Mouse (Mus musculus): ENCODE measurements around the gene Igsf6. TPM values are rescaled to one million over a fixed set of nuclear protein-coding genes. Genes with fewer than 3 reads are reported as not detected.

The Igsf6 gene
- polyA plus RNA-seq (2012; rRNA removed) = 1.5 and 2.7 TPM in 2 replicates

DNA sequence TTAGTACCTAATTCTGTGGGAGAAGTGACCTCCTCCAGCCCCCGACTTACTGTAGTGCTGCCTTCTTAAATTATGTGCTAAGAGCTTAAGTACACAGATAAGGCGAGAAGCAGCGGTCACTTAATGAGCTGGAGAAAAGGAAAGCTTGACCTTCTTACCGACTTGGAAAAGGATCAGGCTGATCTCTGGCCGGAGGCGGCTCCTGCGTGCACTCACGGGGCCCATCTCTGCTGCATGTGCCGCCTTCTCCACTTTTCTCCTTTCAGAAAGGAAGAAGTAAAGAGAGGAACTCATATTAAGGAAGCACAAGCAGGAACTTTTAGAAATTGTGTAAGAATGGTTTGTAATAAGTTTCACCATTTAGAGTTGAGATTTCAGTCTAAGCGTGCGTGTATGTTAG lies at the start of gene Igsf6:
TSS of gene Igsf6 (minus strand) at position 292 of the 400 bp plus-strand sequence.
- H3K4me1 ChIP-seq (ENCODE audit: control insufficient read depth, insufficient read depth, low read length) = peaks cover 7% of the 10 kb centered on the region; the same call in 1 of the 2 replicates
- 41% methylated on average over 11 of the region's 11 CpGs for WGBS
- DNase-seq = peak; percentile 40
- TF ChIP-seq POLR2A (IDR thresholded peaks at IDR 0.05; ENCODE audit: borderline replicate concordance, extremely low read depth, low read depth, low read length) = no peak
- no peak for TF ChIP-seq CTCF (IDR thresholded peaks at IDR 0.05; ENCODE audit: insufficient read depth, low read length)
- peak within 1 kb of the TSS; percentile 19 for H3K4me3 ChIP-seq (replicated peaks; ENCODE audit: extremely low read depth, low read depth, low read length)

DNA sequence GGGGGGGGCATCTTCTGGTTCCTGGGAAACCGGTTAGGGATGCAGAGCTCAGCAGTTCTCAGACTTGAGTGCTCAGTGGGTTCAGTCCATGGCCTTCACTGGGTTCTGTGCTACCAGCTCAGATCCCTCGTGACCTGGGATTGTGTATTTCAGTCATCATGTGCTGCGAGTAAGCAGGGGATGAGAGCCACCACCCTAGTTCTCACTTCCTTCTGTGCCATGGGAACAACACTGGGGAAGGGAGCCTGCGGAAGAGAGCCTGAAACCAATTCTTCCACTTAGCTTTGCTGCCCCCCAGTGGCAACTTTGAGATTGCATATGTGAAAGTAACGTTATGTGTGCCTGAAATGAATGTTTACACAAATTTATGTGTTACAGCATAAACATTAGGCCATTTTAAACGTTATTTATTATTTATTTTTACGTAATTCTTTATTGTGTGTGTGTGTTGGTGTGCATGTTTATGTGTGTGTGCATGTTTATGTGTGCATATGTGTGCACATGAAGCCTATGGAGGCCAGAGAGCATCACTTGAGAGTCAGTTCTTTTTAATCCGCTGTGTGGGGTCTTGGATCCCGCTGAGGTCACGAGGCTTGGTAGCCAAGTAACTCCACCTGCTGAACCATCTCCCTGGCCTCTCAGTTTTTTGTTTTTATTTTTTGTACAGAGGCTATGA lies 45.9 kb upstream of the Igsf6 start:
- Histone ChIP-seq H3K4me1 (ENCODE audit: control insufficient read depth, insufficient read depth, low read length) (no peaks in the 10 kb centered on the region), H3K4me3 (replicated peaks; ENCODE audit: extremely low read depth, low read depth, low read length) (no peak overlapping the region)
- 11% methylated on average over 10 of the region's 10 CpGs for WGBS
- TF ChIP-seq POLR2A (IDR thresholded peaks at IDR 0.05; ENCODE audit: borderline replicate concordance, extremely low read depth, low read depth, low read length) = no peak
- TF ChIP-seq CTCF (IDR thresholded peaks at IDR 0.05; ENCODE audit: insufficient read depth, low read length) = peak; percentile 62
- peak; percentile 86 for DNase-seq

DNA sequence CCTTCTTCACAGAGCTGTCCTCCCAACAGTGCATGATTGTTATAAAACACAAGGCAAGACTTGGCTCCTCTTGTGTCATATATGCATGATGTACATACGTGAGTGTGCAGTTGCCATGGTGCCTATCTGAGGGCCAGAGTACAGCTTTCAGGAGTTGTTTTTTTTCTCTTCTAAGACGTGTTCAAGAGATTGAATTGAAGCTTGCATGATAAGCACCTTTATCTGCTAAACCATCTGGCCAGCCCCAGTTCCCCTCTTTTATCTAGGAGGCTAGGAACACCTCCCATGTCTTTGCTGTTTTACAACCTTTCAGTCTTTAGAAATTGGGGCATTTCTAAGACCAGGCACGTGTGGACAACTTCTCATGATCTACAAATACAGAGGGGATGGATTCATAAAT lies 37.4 kb upstream of the Igsf6 start:
- Histone ChIP-seq H3K4me3 (replicated peaks; ENCODE audit: extremely low read depth, low read depth, low read length) (no peak overlapping the region), H3K4me1 (ENCODE audit: control insufficient read depth, insufficient read depth, low read length) (peaks cover 4% of the 10 kb centered on the region; the same call in 1 of the 2 replicates)
- 48% methylated on average over 3 of the region's 3 CpGs for WGBS
- no peak for DNase-seq
- TF ChIP-seq CTCF (IDR thresholded peaks at IDR 0.05; ENCODE audit: insufficient read depth, low read length) = no peak
- no peak for TF ChIP-seq POLR2A (IDR thresholded peaks at IDR 0.05; ENCODE audit: borderline replicate concordance, extremely low read depth, low read depth, low read length)

DNA sequence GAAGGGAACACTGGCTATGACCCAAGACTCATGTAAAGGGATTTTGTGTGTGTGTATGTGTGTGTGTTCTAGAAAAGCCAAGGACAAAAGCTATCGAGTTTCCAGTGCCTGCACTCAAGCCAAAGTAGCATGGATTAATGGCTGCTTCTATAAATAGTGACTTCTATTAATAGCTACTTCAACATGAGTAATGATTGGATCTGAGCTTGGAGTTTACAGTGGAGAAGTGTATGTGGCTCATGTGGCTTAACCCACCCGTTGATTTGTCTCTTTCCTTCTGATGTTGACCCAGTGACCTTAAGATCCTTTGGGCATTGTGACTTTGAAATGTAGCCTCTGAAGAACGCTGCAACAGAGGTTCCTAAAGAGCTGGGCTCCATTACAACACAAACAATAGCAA lies 36.9 kb upstream of the Igsf6 start:
- no peak for TF ChIP-seq CTCF (IDR thresholded peaks at IDR 0.05; ENCODE audit: insufficient read depth, low read length)
- no peak for TF ChIP-seq POLR2A (IDR thresholded peaks at IDR 0.05; ENCODE audit: borderline replicate concordance, extremely low read depth, low read depth, low read length)
- Histone ChIP-seq H3K4me1 (ENCODE audit: control insufficient read depth, insufficient read depth, low read length) (peaks cover 4% of the 10 kb centered on the region; the same call in 1 of the 2 replicates), H3K4me3 (replicated peaks; ENCODE audit: extremely low read depth, low read depth, low read length) (no peak overlapping the region)
- DNase-seq = no peak
- WGBS = 7% methylated on average over 3 of the region's 3 CpGs

GRCm38 (mm10) chr7:121107851-121108250 lies 33.5 kb upstream of the Igsf6 start:
- no peak overlapping the region for H3K4me3 ChIP-seq (replicated peaks; ENCODE audit: extremely low read depth, low read depth, low read length)
- no peak for TF ChIP-seq CTCF (IDR thresholded peaks at IDR 0.05; ENCODE audit: insufficient read depth, low read length)
- no peak for TF ChIP-seq POLR2A (IDR thresholded peaks at IDR 0.05; ENCODE audit: borderline replicate concordance, extremely low read depth, low read depth, low read length)
- DNase-seq = no peak
- H3K4me1 ChIP-seq (ENCODE audit: control insufficient read depth, insufficient read depth, low read length) = peaks cover 4% of the 10 kb centered on the region; the same call in 1 of the 2 replicates
- WGBS = 37% methylated on average over 3 of the region's 3 CpGs

DNA sequence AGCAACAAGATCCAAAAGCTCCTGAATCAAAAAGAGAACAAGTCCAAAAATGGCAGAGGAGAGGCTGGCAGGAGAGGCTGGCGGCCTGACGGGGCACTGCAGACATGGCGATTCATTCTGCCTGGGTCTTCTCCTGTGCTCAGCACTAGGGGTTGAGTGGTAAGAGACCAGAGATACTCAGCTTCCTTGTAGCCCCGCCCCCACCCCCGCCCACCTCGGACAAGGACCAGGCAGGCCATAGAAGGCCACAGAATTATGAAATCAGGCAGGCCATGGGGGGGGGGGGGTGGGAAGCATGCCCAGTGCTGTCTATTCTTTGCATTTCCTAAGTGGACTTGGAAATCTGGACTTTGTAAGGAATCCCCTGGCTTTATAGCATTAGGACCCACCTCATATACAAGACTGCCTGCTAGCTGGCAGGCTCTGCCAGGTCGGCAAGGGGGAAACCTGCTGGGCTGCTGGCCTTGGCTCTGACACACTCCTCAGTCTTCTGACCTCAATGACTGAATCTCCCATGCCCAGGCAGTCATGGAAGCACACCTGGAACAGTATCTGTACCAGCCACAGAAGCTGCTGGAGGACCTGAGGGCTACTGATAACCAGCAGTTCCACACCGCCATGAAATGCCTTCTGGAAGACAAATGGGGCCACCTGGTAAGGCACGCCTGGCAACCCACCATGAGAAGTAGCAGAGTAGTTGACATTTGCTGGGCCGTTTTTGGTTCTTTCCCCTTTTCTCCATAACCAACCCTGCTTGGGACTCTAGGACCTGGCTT lies 24.4 kb upstream of the Igsf6 start:
- no peak for TF ChIP-seq POLR2A (IDR thresholded peaks at IDR 0.05; ENCODE audit: borderline replicate concordance, extremely low read depth, low read depth, low read length)
- no peak for TF ChIP-seq CTCF (IDR thresholded peaks at IDR 0.05; ENCODE audit: insufficient read depth, low read length)
- Histone ChIP-seq H3K4me1 (ENCODE audit: control insufficient read depth, insufficient read depth, low read length) (no peaks in the 10 kb centered on the region), H3K4me3 (replicated peaks; ENCODE audit: extremely low read depth, low read depth, low read length) (no peak overlapping the region)
- WGBS = 73% methylated on average over 10 of the region's 10 CpGs
- no peak for DNase-seq

- Histone ChIP-seq H3K4me3 (replicated peaks; ENCODE audit: extremely low read depth, low read depth, low read length) (no peak overlapping the region), H3K4me1 (ENCODE audit: control insufficient read depth, insufficient read depth, low read length) (no peaks in the 10 kb centered on the region)
- TF ChIP-seq CTCF (IDR thresholded peaks at IDR 0.05; ENCODE audit: insufficient read depth, low read length) = no peak
- no peak for TF ChIP-seq POLR2A (IDR thresholded peaks at IDR 0.05; ENCODE audit: borderline replicate concordance, extremely low read depth, low read depth, low read length)
- no peak for DNase-seq
- 70% methylated on average over 4 of the region's 4 CpGs for WGBS
Measured at GRCm38 (mm10) chr7:121093026-121093425, 18.7 kb upstream of the Igsf6 start.

- Histone ChIP-seq H3K4me3 (replicated peaks; ENCODE audit: extremely low read depth, low read depth, low read length) (no peak overlapping the region), H3K4me1 (ENCODE audit: control insufficient read depth, insufficient read depth, low read length) (no peaks in the 10 kb centered on the region)
- 79% methylated on average over 7 of the region's 7 CpGs for WGBS
- DNase-seq = no peak
- TF ChIP-seq POLR2A (IDR thresholded peaks at IDR 0.05; ENCODE audit: borderline replicate concordance, extremely low read depth, low read depth, low read length) = no peak
- no peak for TF ChIP-seq CTCF (IDR thresholded peaks at IDR 0.05; ENCODE audit: insufficient read depth, low read length)
Measured at GRCm38 (mm10) chr7:121090748-121091147, 16.4 kb upstream of the Igsf6 start.

- H3K4me3 ChIP-seq (replicated peaks; ENCODE audit: extremely low read depth, low read depth, low read length) = no peak overlapping the region
- 82% methylated on average over 5 of the region's 5 CpGs for WGBS
- TF ChIP-seq CTCF (IDR thresholded peaks at IDR 0.05; ENCODE audit: insufficient read depth, low read length) (no peak), POLR2A (IDR thresholded peaks at IDR 0.05; ENCODE audit: borderline replicate concordance, extremely low read depth, low read depth, low read length) (no peak)
- DNase-seq = no peak
- no peaks in the 10 kb centered on the region for H3K4me1 ChIP-seq (ENCODE audit: control insufficient read depth, insufficient read depth, low read length)
Measured at GRCm38 (mm10) chr7:121088745-121089144, 14.4 kb upstream of the Igsf6 start.

Measured in lung, adult 2 months (tissue).